ENCODE assay signal across 11 mouse cellular contexts in the genomic region with DNA sequence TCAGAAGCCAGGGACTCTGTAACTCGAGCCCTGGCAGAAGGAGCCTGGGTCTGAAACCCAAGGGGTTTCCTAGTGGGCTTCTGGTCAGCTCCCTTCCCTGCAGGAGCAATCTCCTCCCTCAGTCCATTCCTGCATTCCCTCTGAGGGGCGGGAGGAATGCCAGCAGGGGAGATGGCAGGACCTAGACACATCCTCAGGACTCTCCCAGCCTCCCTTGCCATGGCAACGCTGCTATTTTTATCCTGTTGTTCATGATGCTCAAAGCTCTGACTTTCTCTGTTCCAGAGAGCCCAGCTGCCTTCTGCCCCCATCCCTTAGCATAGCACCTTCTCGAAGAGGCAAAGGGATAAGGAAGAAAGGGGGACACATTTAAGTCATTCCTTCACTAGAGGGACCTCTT. TPM values are rescaled to one million over a fixed set of nuclear protein-coding genes. Genes with fewer than 3 reads are reported as not detected.
DNase-seq lines count a peak whose midpoint lies in the region; ATAC-seq lines count a peak whose summit lies in the region.
"Had no signal": no experiment of that assay in that cellular context is flagged by ENCODE, and none has a peak within 500 bp of the region (broad histone marks: within the 10 kb centered on the region; RNA-seq: fewer than 3 reads in every experiment).

No protein-coding gene starts in this region.

- H3K4me1 ChIP-seq in midbrain, embryonic 15.5 days = peaks cover 83% of the 10 kb centered on the region

- H3K27me3 ChIP-seq in midbrain, embryonic 15.5 days (replicated peaks) = no peaks in the 10 kb centered on the region

- ATAC-seq in midbrain, embryonic 15.5 days (replicated peaks) = peak; percentile 22

- H3K9me3 ChIP-seq in midbrain, embryonic 15.5 days = no peaks in the 10 kb centered on the region
- H3K9me3 ChIP-seq: limb, embryonic 12.5 days had no signal

- peak overlapping the region; percentile 12; the same call in 1 of the 2 replicates for H3K4me2 ChIP-seq in midbrain, embryonic 15.5 days
- H3K4me2 ChIP-seq: limb, embryonic 12.5 days had no signal

- no peak overlapping the region for H3K9ac ChIP-seq in midbrain, embryonic 15.5 days
- H3K9ac ChIP-seq: limb, embryonic 12.5 days had no signal

- DNase-seq in embryo, embryonic 10.5 days (ENCODE audit: low spot score) = peak; percentile 50
- no peak for DNase-seq in embryo, embryonic 9.5 days (ENCODE audit: extremely low spot score)
- peak; percentile 68 for DNase-seq in cerebellum, adult 11-12 months
- peak; percentile 61 to 62 for DNase-seq in frontal cortex, postnatal 10 days (ENCODE audit: low spot score in 2 of 2)
- DNase-seq in lung, postnatal 36 days = no peak
- DNase-seq in ovary, postnatal 10 days (ENCODE audit: low spot score) = no peak
- DNase-seq in lung, postnatal 25 days (ENCODE audit: low spot score) = no peak
- DNase-seq: adrenal gland, adult 2 months had no signal

- WGBS in midbrain, embryonic 15.5 days = 6% methylated on average over 4 of the region's 4 CpGs

- peak overlapping the region; percentile 73 for H3K27ac ChIP-seq in midbrain, embryonic 15.5 days
- H3K27ac ChIP-seq: limb, embryonic 12.5 days had no signal

- H3K4me3 ChIP-seq in midbrain, embryonic 15.5 days = no peak overlapping the region
- H3K4me3 ChIP-seq: limb, embryonic 12.5 days; myocyte had no signal

- no peaks in the 10 kb centered on the region for H3K36me3 ChIP-seq in midbrain, embryonic 15.5 days (replicated peaks)
- H3K36me3 ChIP-seq: limb, embryonic 12.5 days had no signal

RNA-seq across cellular contexts. Expression of a gene that starts 16.9 kb away (rescaled TPM):
- 3.7 and 3.8 TPM in 2 replicates for polyA plus RNA-seq in midbrain, embryonic 15.5 days (2015; fragmentation: Nextera tagmentation; extraction: Ambion mirVana)

RNA-seq across cellular contexts. Expression of a gene that starts 16.9 kb away (rescaled TPM):
- 14.9 and 19.8 TPM in 2 replicates for polyA plus RNA-seq in midbrain, embryonic 15.5 days (2015; fragmentation: Nextera tagmentation; extraction: Ambion mirVana)

RNA-seq across cellular contexts. Expression of a gene that starts 21.4 kb away (rescaled TPM):
- polyA plus RNA-seq in midbrain, embryonic 15.5 days (2015; fragmentation: Nextera tagmentation; extraction: Ambion mirVana) = 0.58 TPM in 1 of 2 replicates, not detected in the other
- polyA plus RNA-seq: adrenal gland, adult 2 months; limb, embryonic 12.5 days; myocyte had no signal

Comparison
In these comparisons a context has a peak if more than half of its experiments do, and no peak if none do; other contexts are left out.
1. DNase-seq: peak in embryo, embryonic 10.5 days (single experiment), cerebellum, adult 11-12 months (single experiment) and frontal cortex, postnatal 10 days (2 of 2); none in embryo, embryonic 9.5 days (single experiment), lung, postnatal 36 days (single experiment), ovary, postnatal 10 days (single experiment) and lung, postnatal 25 days (single experiment).